Mouse (Mus musculus) c-Kit-negative CD71-positive TER-119-positive erythroid progenitor cells, embryonic 14.5 days (primary cell): Measurements from ENCODE around the gene Dennd1c.

ENCODE experiments used
- DNase-seq: peaks from one replicate; pipeline ENCODE4 v3.0.0-alpha.2; 2013; ENCODE audit warnings: low read depth, low spot score

Gene Dennd1c

DNA sequence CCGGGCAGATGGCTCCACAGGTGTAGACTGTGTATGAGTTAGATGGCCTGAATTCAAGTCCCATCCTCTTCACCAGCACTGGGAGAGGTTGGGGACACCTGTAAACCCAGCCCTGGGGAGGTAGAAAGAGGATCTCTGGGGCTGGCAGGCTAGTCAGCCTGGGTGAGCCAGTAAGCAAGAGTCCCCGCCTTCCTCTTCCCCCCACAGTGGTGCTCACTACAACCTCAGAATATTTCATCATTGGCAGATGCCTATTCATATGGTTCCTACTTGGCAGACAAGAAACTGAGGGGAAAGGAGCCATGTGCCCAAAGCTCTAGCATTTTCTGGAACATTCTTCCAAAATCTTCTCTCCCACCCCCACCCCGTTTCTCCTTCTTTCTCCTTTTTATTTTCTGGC, 29.5 kb downstream of the Dennd1c start:
- no peak for DNase-seq

GRCm38 (mm10) chr17:57047406-57047805, 30.9 kb downstream of the Dennd1c start:
- no peak for DNase-seq

GRCm38 (mm10) chr17:57041554-57041953, 36.8 kb downstream of the Dennd1c start, which contains the start of gene Slc25a41:
Gene Slc25a41, minus strand, starts transcription at chr17:57041654.
- DNase-seq, result no peak

- no peak for DNase-seq
These were observed 39.3 kb downstream of the Dennd1c start for GRCm38 (mm10) chr17:57038978-57039377.

DNA sequence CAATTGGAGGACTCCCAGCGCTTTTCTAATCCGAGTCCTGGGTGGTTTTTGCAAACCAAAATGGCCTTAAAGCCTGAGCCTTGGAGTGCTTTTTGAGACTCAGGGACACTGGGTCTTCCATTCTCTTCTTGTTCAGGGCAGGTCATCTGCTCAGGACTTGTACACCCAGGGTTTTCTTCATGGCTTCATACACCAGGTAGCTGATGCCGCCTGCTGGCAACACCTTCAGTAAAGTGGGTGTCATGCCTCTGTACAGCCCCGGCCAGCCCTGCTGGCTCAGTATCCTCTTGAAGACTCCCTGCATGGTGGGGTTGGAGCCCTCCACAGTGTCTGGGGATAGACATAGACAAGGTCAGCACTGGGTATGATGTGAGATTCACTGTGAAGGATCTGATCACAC, 45.5 kb downstream of the Dennd1c start:
- DNase-seq, result no peak

GRCm38 (mm10) chr17:57031661-57032420, 46.5 kb downstream of the Dennd1c start:
- DNase-seq, result peak; percentile 100

DNA sequence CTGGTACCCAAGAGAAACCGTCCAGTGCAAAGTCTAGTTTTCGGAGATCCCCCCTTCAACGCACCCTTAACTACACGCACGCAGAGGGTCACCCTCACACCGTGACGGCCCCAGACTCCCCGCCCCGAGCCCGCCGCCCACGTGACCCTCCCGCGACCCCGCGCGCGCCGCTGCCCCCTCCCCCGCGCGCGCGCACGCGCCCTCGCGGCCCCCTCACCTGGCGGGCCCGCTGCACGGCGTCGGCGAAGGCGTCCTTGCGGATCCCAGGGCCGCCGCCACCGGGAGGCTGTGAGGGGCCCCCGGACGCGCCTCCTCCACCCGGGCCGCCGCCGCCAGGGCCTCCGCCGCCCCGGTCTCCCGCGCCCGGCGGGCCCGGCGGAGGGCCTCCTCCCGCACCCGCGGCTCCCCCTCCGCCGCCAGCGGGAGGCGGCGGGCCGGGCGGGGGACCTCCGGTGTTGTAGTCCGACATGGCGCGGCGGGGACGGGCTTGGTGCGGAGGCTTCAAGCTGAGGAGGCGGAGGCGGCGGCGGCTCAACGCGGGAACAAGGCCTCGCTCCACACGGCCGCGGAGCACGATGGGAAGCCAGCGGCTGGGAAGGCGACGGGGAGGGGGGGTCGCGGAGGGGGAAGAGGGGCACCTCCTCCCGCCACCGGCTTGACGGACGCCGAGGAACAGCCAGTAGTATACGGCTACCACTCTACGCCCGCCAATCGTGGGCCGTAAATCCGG, 47.2 kb downstream of the Dennd1c start, which contains the start of gene Khsrp:
Khsrp (minus strand) TSS at position 592 of the 730 bp plus-strand sequence.
- DNase-seq, result no peak

DNA sequence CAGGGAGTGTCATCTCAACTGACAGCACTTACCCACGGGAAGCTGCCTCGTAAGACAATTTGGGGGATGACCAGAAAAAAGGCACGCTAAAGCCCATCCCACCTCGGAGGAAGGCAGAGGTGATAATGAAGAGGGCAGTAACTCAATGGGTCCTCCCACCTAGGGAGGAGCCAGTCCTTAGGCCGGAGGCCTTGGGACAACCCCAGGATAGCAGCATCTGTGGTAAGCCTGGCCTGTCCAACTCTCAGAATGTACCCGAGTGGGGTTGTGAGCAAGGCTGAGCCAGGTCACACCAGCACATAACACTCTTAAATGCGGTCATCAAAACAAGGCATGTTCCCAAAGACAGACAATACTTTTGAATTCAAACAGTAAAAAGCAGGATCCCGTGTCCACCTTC, 48.6 kb downstream of the Dennd1c start:
- DNase-seq, result peak; percentile 50

DNA sequence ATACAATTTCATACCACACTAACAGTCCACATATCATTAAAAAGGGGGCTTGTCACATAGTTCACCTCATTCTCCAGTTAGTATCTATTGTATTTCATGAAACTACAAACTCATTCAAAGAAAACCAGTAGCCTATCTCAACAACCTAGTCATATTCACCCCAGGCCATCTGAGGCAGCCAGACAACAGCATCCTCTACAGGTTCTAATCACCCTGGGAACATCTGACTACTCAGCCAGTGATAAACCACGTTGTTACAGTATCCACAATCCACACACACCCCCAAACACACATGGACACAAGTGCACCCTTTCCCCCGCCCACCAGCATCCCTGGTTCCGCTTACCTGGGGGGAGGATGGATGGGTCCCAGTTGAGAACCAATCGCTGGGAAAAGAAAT, 50.8 kb downstream of the Dennd1c start:
- DNase-seq, result no peak

- no peak for DNase-seq
These were observed 57.4 kb downstream of the Dennd1c start for GRCm38 (mm10) chr17:57020960-57021359.

DNA sequence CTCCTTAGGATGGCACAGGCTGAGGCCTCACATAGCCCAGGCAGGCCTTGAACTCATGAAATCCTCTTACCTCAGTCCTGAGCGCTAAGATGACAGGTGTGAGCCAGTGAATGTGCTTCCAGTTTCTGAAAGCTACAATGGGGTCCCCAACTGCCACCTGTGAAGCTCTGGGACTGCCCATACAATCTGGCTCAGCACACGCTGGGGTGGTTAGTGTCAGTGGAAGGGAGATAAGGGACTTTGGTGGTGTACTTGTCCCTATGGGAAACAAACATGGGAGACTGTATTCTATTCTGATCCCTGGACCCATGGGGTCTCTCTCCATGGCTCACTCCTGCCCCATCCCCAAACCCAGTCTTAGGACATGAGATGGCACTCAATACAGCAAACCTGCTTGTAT, 58.6 kb downstream of the Dennd1c start:
- DNase-seq, result no peak
